ENCODE assay signal across 8 mouse cellular contexts in the genomic region with DNA sequence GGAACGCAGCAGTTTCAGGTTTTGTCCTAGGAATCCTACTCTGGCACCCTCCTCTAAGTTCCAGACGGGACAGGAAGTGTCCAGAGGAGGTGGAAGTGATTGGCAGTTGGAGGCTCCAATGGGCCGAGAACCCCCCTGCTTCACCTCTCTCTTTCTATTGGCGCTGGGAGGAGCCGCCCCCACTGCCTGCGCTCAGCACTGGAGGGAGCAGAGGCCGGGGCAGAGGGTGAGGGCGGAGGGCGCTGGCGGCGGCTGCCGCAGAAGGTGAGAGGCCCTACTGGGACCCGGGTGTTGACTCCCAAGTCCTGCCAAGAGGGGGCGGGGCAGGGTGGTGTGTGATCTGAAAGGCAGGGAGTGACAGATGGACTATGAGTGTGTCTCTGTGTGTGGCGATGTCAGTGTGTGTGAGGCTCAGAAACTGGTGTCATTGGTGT. TPM values are rescaled to one million over a fixed set of nuclear protein-coding genes. Genes with fewer than 3 reads are reported as not detected.
A peak's percentile ranks its signal among the peaks of the same experiment; 100 is the strongest.
DNase-seq lines count a peak whose midpoint lies in the region; ATAC-seq lines count a peak whose summit lies in the region.

No protein-coding gene starts in this region.

- H3K4me1 ChIP-seq in hindbrain, embryonic 13.5 days (replicated peaks), result peaks cover 40% of the 10 kb centered on the region

- H3K9me3 ChIP-seq in hindbrain, embryonic 13.5 days, result no peaks in the 10 kb centered on the region

- peaks cover 7% of the 10 kb centered on the region for H3K36me3 ChIP-seq in hindbrain, embryonic 13.5 days

- no peaks in the 10 kb centered on the region for H3K27me3 ChIP-seq in hindbrain, embryonic 13.5 days

- peak overlapping the region; percentile 40 for H3K4me3 ChIP-seq in hindbrain, embryonic 13.5 days

- ATAC-seq in hindbrain, embryonic 13.5 days (ENCODE audit: low FRiP score), result peak; percentile 77

- peak overlapping the region; percentile 61 for H3K4me2 ChIP-seq in hindbrain, embryonic 13.5 days

- H3K9ac ChIP-seq in hindbrain, embryonic 13.5 days, result peak overlapping the region; percentile 74

- peak overlapping the region; percentile 56; the same call in 1 of the 2 replicates for H3K27ac ChIP-seq in hindbrain, embryonic 13.5 days

- WGBS in hindbrain, embryonic 13.5 days, result under 1% methylated on average over 15 of the region's 15 CpGs

- peak; percentile 94 for DNase-seq in adipocyte (ENCODE audit: low spot score)
- peak; percentile 96 to 98 for DNase-seq in cerebellum, postnatal 10 days
- DNase-seq in frontal cortex, postnatal 14 days (ENCODE audit: low spot score in 2 of 2), result peak; percentile 56 to 72
- peak; percentile 66 to 70 for DNase-seq in layer of hippocampus, postnatal 36 days
- peak; percentile 93 to 97 for DNase-seq in lung, postnatal 4 days
- DNase-seq in right cerebral cortex, postnatal 10 days (ENCODE audit: low spot score in 2 of 2), result peak; percentile 87 to 91
- DNase-seq in urinary bladder, postnatal 25 days (ENCODE audit: low spot score), result peak; percentile 78

RNA-seq across cellular contexts. Expression of gene Sigmar1, which starts 4.3 kb away (rescaled TPM):
- 58.9 and 62.0 TPM in 2 replicates for polyA plus RNA-seq in hindbrain, embryonic 13.5 days (2015; fragmentation: Nextera tagmentation; extraction: Ambion mirVana)
- total RNA-seq in layer of hippocampus, postnatal 36 days (2021), result 10 to 100 TPM; 38.6 to 41.1 TPM

RNA-seq across cellular contexts. Expression of gene Galt, which starts 5.3 kb away (rescaled TPM):
- polyA plus RNA-seq in hindbrain, embryonic 13.5 days (2015; fragmentation: Nextera tagmentation; extraction: Ambion mirVana), result 36.6 and 42.8 TPM in 2 replicates
- total RNA-seq in layer of hippocampus, postnatal 36 days (2021), result 10 to 100 TPM; 51.5 to 52.1 TPM

RNA-seq across cellular contexts. Expression of gene Ccl27a, which starts 13.7 kb away (rescaled TPM):
- 256 and 261 TPM in 2 replicates for polyA plus RNA-seq in hindbrain, embryonic 13.5 days (2015; fragmentation: Nextera tagmentation; extraction: Ambion mirVana)
- total RNA-seq in layer of hippocampus, postnatal 36 days (2021), result 100 to 1,000 TPM; 137 to 138 TPM

RNA-seq across cellular contexts. Expression of gene Arid3c, which starts 29.4 kb away (rescaled TPM):
- polyA plus RNA-seq in hindbrain, embryonic 13.5 days (2015; fragmentation: Nextera tagmentation; extraction: Ambion mirVana), result 1.1 and 2.2 TPM in 2 replicates
- not detected for total RNA-seq in layer of hippocampus, postnatal 36 days (2021)

RNA-seq across cellular contexts. Expression of gene Dctn3, which starts 37.3 kb away (rescaled TPM):
- 301 and 303 TPM in 2 replicates for polyA plus RNA-seq in hindbrain, embryonic 13.5 days (2015; fragmentation: Nextera tagmentation; extraction: Ambion mirVana)
- total RNA-seq in layer of hippocampus, postnatal 36 days (2021), result 100 to 1,000 TPM; 143 to 154 TPM

Comparison
In these comparisons a context has a peak if more than half of its experiments do, and no peak if none do; other contexts are left out.
1. Peak in every context shown above with its lines: DNase-seq, ATAC-seq, H3K4me3 ChIP-seq and H3K27ac ChIP-seq.